Mouse (Mus musculus) lung, postnatal 0 days (tissue): ENCODE measurements around the gene Oaz1. TPM values are rescaled to one million over a fixed set of nuclear protein-coding genes. Genes with fewer than 3 reads are reported as not detected.

Source experiments
- ATAC-seq: fragments of 200-750 bp; cut with Nextera tagmentation; 2 replicates; pipeline ENCODE4 v1.8.0; 2017; ENCODE audit warnings: moderate library complexity
- DNase-seq: peaks from one replicate; pipeline ENCODE4 v3.0.0-alpha.2; 2016; ENCODE audit warnings: low spot score
- H3K27ac ChIP-seq: fragments of 300-500 bp; sonication (generic); 2 replicates; pipeline ENCODE4 v1.5.1; 2014; ENCODE audit warnings: antibody characterized with exemption, mild to moderate bottlenecking, low read length, mixed read lengths
- H3K27me3 ChIP-seq: fragments of 300-500 bp; sonication (generic); replicated peaks from 2 replicates; pipeline ENCODE4 v1.6.1; 2014; ENCODE audit warnings: low read length, mixed read lengths; ENCODE audit not compliant: insufficient read depth
- H3K36me3 ChIP-seq: fragments of 300-500 bp; sonication (generic); 2 replicates; pipeline ENCODE4 v1.6.1; 2014; ENCODE audit warnings: low read length, mixed read lengths; ENCODE audit not compliant: insufficient read depth
- H3K4me1 ChIP-seq: fragments of 300-500 bp; sonication (generic); 2 replicates; pipeline ENCODE4 v1.6.1; 2014; ENCODE audit warnings: antibody characterized with exemption, low read depth, low read length, mixed read lengths; ENCODE audit not compliant: insufficient read depth
- H3K4me2 ChIP-seq: fragments of 300-500 bp; sonication (generic); replicated peaks from 2 replicates; pipeline ENCODE4 v1.6.1; 2014; ENCODE audit warnings: low read depth, mild to moderate bottlenecking, low read length, moderate library complexity, mixed read lengths
- H3K4me3 ChIP-seq: fragments of 300-500 bp; sonication (generic); 2 replicates; pipeline ENCODE4 v1.5.1; 2014; ENCODE audit warnings: low read depth, low read length
- H3K9ac ChIP-seq: fragments of 300-500 bp; sonication (generic); replicated peaks from 2 replicates; pipeline ENCODE4 v1.6.1; 2014; ENCODE audit warnings: low read depth, mild to moderate bottlenecking
- H3K9me3 ChIP-seq: fragments of 300-500 bp; sonication (generic); 2 replicates; pipeline ENCODE4 v1.6.1; 2016; ENCODE audit warnings: low read length, mixed read lengths
- CTCF ChIP-seq: IDR thresholded peaks from 2 replicates; pipeline ENCODE4 v1.5.1; 2016; ENCODE audit warnings: antibody characterized with exemption, mild to moderate bottlenecking
- EP300 ChIP-seq: IDR thresholded peaks from 2 replicates; pipeline ENCODE4 v1.6.1; 2016; ENCODE audit warnings: antibody characterized with exemption, mild to moderate bottlenecking, control low read depth
- WGBS: fragments of 180-500 bp; shearing (Covaris S2); extraction: QIAGEN DNeasy Blood & Tissue Kit; methylation state at CpG from one replicate; pipeline ENCODE4 v1.1.7; 2014; 5-methylcytosine and 5-hydroxymethylcytosine counted together
- polyA plus RNA-seq: library from polyadenylated mRNA; unstranded; fragments of >200 nt; fragmentation: Nextera tagmentation; extraction: Ambion mirVana; gene quantifications from 2 replicates; pipeline ENCODE4 v1.2.1, GENCODE M21; 2015

Gene Oaz1
- polyA plus RNA-seq, 1 experiment from 2014 or later, result 1,416 TPM

GRCm38 (mm10) chr10:80799070-80799566 is 27.3 kb upstream of the Oaz1 start:
- WGBS, result 0% methylated on average over 18 of the region's 18 CpGs
- no peak for TF ChIP-seq CTCF
- DNase-seq, result peak; percentile 57

GRCm38 (mm10) chr10:80802204-80802912 is 24.1 kb upstream of the Oaz1 start:
- WGBS, result 80% methylated on average over 10 of the region's 10 CpGs
- Histone ChIP-seq H3K27me3 (no peaks in the 10 kb centered on the region), H3K36me3 (0 out of 2 replicates have a peak, but pooled peaks cover 3% of the 10 kb centered on the region), H3K27ac (no peak overlapping the region), H3K4me3 (no peak overlapping the region), H3K4me2 (no peak overlapping the region), H3K9ac (no peak overlapping the region), H3K4me1 (peaks cover 7% of the 10 kb centered on the region), H3K9me3 (no peaks in the 10 kb centered on the region)
- ATAC-seq (no peak), DNase-seq (no peak)
- no peak for TF ChIP-seq EP300

More at GRCm38 (mm10) chr10:80799070-80799566, 27.3 kb upstream of the Oaz1 start:
- H3K4me1 ChIP-seq, result peaks cover 16% of the 10 kb centered on the region
- H3K9me3 ChIP-seq, result no peaks in the 10 kb centered on the region
- peak overlapping the region; percentile 98 for H3K9ac ChIP-seq
- H3K27me3 ChIP-seq, result no peaks in the 10 kb centered on the region
- 0 out of 2 replicates have a peak, but pooled peaks cover 8% of the 10 kb centered on the region for H3K36me3 ChIP-seq
- peak overlapping the region; percentile 94 for H3K27ac ChIP-seq
- ATAC-seq, result no peak
- peak overlapping the region; percentile 84 for H3K4me3 ChIP-seq
- peak overlapping the region; percentile 85 for H3K4me2 ChIP-seq

GRCm38 (mm10) chr10:80802996-80803395 is 23.5 kb upstream of the Oaz1 start:
- no peak for ATAC-seq
- H3K27ac ChIP-seq, result no peak overlapping the region
- H3K27me3 ChIP-seq, result 0 out of 2 replicates have a peak, but pooled peaks cover under 1% of the 10 kb centered on the region
- DNase-seq, result no peak
- no peak overlapping the region for H3K4me3 ChIP-seq
- H3K9me3 ChIP-seq, result no peaks in the 10 kb centered on the region
- peaks cover 13% of the 10 kb centered on the region for H3K4me1 ChIP-seq
- no peak overlapping the region for H3K4me2 ChIP-seq
- TF ChIP-seq CTCF (no peak), EP300 (no peak)
- 0 out of 2 replicates have a peak, but pooled peaks cover 3% of the 10 kb centered on the region for H3K36me3 ChIP-seq
- WGBS, result 79% methylated on average over 2 of the region's 3 CpGs
- no peak overlapping the region for H3K9ac ChIP-seq

GRCm38 (mm10) chr10:80804340-80804739 is 22.1 kb upstream of the Oaz1 start:
- no peak overlapping the region for H3K27ac ChIP-seq
- TF ChIP-seq EP300 (no peak), CTCF (no peak)
- peaks cover 13% of the 10 kb centered on the region; the same call in 1 of the 2 replicates for H3K27me3 ChIP-seq
- H3K9me3 ChIP-seq, result no peaks in the 10 kb centered on the region
- no peak overlapping the region for H3K4me2 ChIP-seq
- H3K36me3 ChIP-seq, result 0 out of 2 replicates have a peak, but pooled peaks cover 3% of the 10 kb centered on the region
- no peak for ATAC-seq
- no peak for DNase-seq
- no peak overlapping the region for H3K9ac ChIP-seq
- H3K4me1 ChIP-seq, result peaks cover 18% of the 10 kb centered on the region
- no peak overlapping the region for H3K4me3 ChIP-seq
- 100% methylated on average over 2 of the region's 2 CpGs for WGBS

GRCm38 (mm10) chr10:80804916-80805315 is 21.5 kb upstream of the Oaz1 start, which contains the start of gene Amh:
Gene Amh, plus strand, starts transcription at chr10:80805243.
- peaks cover 17% of the 10 kb centered on the region; the same call in 1 of the 2 replicates for H3K27me3 ChIP-seq
- H3K9ac ChIP-seq, result no peak within 1 kb of the TSS
- peaks cover 14% of the 10 kb centered on the region for H3K4me1 ChIP-seq
- H3K36me3 ChIP-seq, result 0 out of 2 replicates have a peak, but pooled peaks cover 3% of the 10 kb centered on the region
- H3K4me2 ChIP-seq, result no peak within 1 kb of the TSS
- 66% methylated on average over 6 of the region's 6 CpGs for WGBS
- H3K9me3 ChIP-seq, result no peaks in the 10 kb centered on the region
- H3K27ac ChIP-seq, result no peak within 1 kb of the TSS
- ATAC-seq, result no peak
- TF ChIP-seq EP300 (no peak), CTCF (no peak)
- DNase-seq, result no peak
- H3K4me3 ChIP-seq, result no peak within 1 kb of the TSS

- Histone ChIP-seq H3K36me3 (0 out of 2 replicates have a peak, but pooled peaks cover 3% of the 10 kb centered on the region), H3K9ac (no peak overlapping the region)
Observed at GRCm38 (mm10) chr10:80805322-80805721, 21.1 kb upstream of the Oaz1 start.

More at GRCm38 (mm10) chr10:80805322-80805721, 21.1 kb upstream of the Oaz1 start:
- Histone ChIP-seq H3K27ac (no peak overlapping the region), H3K27me3 (peaks cover 19% of the 10 kb centered on the region; the same call in 1 of the 2 replicates), H3K4me1 (peaks cover 14% of the 10 kb centered on the region), H3K9me3 (no peaks in the 10 kb centered on the region), H3K4me3 (no peak overlapping the region), H3K4me2 (no peak overlapping the region)
- TF ChIP-seq EP300 (no peak), CTCF (no peak)
- 82% methylated on average over 5 of the region's 5 CpGs for WGBS
- DNase-seq, result no peak
- no peak for ATAC-seq
